ENCODE assay signal across 13 mouse cellular contexts in genomic region chr1:60625698-60626486, GRCm38 (mm10). TPM values are rescaled to one million over a fixed set of nuclear protein-coding genes. Genes with fewer than 3 reads are reported as not detected.
A peak's percentile ranks its signal among the peaks of the same experiment; 100 is the strongest.
DNase-seq lines count a peak whose midpoint lies in the region; ATAC-seq lines count a peak whose summit lies in the region.
"Had no signal": no experiment of that assay in that cellular context is flagged by ENCODE, and none has a peak within 500 bp of the region (broad histone marks: within the 10 kb centered on the region; RNA-seq: fewer than 3 reads in every experiment).

No protein-coding gene starts in this region.

- no peak overlapping the region for H3K4me3 ChIP-seq in forebrain, embryonic 16.5 days (replicated peaks; ENCODE audit: low read length)
- no peak overlapping the region for H3K4me3 ChIP-seq in midbrain, embryonic 11.5 days (ENCODE audit: low read depth, low read length)

- H3K27me3 ChIP-seq in forebrain, embryonic 16.5 days (replicated peaks; ENCODE audit: control insufficient read depth, insufficient read depth, low read length) = no peaks in the 10 kb centered on the region
- no peaks in the 10 kb centered on the region for H3K27me3 ChIP-seq in midbrain, embryonic 11.5 days (ENCODE audit: control insufficient read depth, insufficient read depth, low read length)

- H3K9me3 ChIP-seq in forebrain, embryonic 16.5 days (ENCODE audit: control insufficient read depth, low read length) = no peaks in the 10 kb centered on the region
- no peaks in the 10 kb centered on the region for H3K9me3 ChIP-seq in midbrain, embryonic 11.5 days (ENCODE audit: control insufficient read depth, low read length)

- DNase-seq in retina, embryonic 14.5 days (ENCODE audit: low spot score) = peak; percentile 24
- no peak for DNase-seq in retina, postnatal 1 day
- DNase-seq in midbrain, embryonic 11.5 days (ENCODE audit: low spot score, missing footprints) = peak; percentile 85
- peak; percentile 13 for DNase-seq in right cerebral cortex, postnatal 14 days
- DNase-seq in ovary, postnatal 10 days (ENCODE audit: low spot score) = no peak
- DNase-seq in thymus, postnatal 36 days = no peak
- DNase-seq in adipocyte (ENCODE audit: low spot score) = no peak
- DNase-seq: cerebellum, adult 8-10 months; kidney, adult 18-20 months; lung, embryonic 14.5 days; thymus, postnatal 25 days had no signal

- peak overlapping the region; percentile 20; the same call in 1 of the 2 replicates for H3K4me2 ChIP-seq in forebrain, embryonic 16.5 days (ENCODE audit: low read length)
- no peak overlapping the region for H3K4me2 ChIP-seq in midbrain, embryonic 11.5 days
- H3K4me2 ChIP-seq: heart, embryonic 11.5 days; lung, embryonic 14.5 days had no signal

- WGBS in forebrain, embryonic 16.5 days = 55% methylated on average over 17 of the region's 17 CpGs
- WGBS in midbrain, embryonic 11.5 days = 76% methylated on average over 17 of the region's 17 CpGs

- peak; percentile 79 for ATAC-seq in forebrain, embryonic 16.5 days
- ATAC-seq in midbrain, embryonic 11.5 days (ENCODE audit: low FRiP score) = peak; percentile 56; the same call in 1 of the 2 replicates

- no peak overlapping the region for H3K9ac ChIP-seq in forebrain, embryonic 16.5 days (replicated peaks; ENCODE audit: low read depth, low read length)
- no peak overlapping the region for H3K9ac ChIP-seq in midbrain, embryonic 11.5 days (ENCODE audit: low read length)
- H3K9ac ChIP-seq: lung, embryonic 14.5 days had no signal

- H3K36me3 ChIP-seq in forebrain, embryonic 16.5 days (ENCODE audit: control insufficient read depth, insufficient read depth) = no peaks in the 10 kb centered on the region
- no peaks in the 10 kb centered on the region for H3K36me3 ChIP-seq in midbrain, embryonic 11.5 days (ENCODE audit: control insufficient read depth, insufficient read depth, low read length)

- peak overlapping the region; percentile 7; the same call in 1 of the 2 replicates for H3K27ac ChIP-seq in forebrain, embryonic 16.5 days (ENCODE audit: low read length)
- H3K27ac ChIP-seq in midbrain, embryonic 11.5 days (ENCODE audit: low read depth, low read length) = no peak overlapping the region

- peaks cover 11% of the 10 kb centered on the region for H3K4me1 ChIP-seq in forebrain, embryonic 16.5 days (replicated peaks; ENCODE audit: control insufficient read depth, insufficient read depth, low read length)
- H3K4me1 ChIP-seq in midbrain, embryonic 11.5 days (ENCODE audit: control insufficient read depth, insufficient read depth, low read length) = peaks cover 23% of the 10 kb centered on the region

RNA-seq across cellular contexts. Expression of gene Raph1, which starts 59.0 kb away (rescaled TPM):
- polyA plus RNA-seq in forebrain, embryonic 16.5 days (2015; fragmentation: Nextera tagmentation; extraction: Ambion mirVana) = 18.9 and 21.8 TPM in 2 replicates
- 22.6 and 22.7 TPM in 2 replicates for polyA plus RNA-seq in midbrain, embryonic 11.5 days (2014; fragmentation: Nextera tagmentation; extraction: Ambion mirVana)

Comparison
In these comparisons a context has a peak if more than half of its experiments do, and no peak if none do; other contexts are left out.
1. DNase-seq: peak in retina, embryonic 14.5 days (single experiment), midbrain, embryonic 11.5 days (single experiment) and right cerebral cortex, postnatal 14 days (single experiment); none in retina, postnatal 1 day (single experiment), ovary, postnatal 10 days (single experiment), thymus, postnatal 36 days (0 of 2) and adipocyte (single experiment).